Mouse (Mus musculus) midbrain, embryonic 12.5 days (tissue): ENCODE measurements around the gene Msi2. TPM values are rescaled to one million over a fixed set of nuclear protein-coding genes. Genes with fewer than 3 reads are reported as not detected.

Experiments used
- ATAC-seq: fragments of 200-750 bp; cut with Nextera tagmentation; 2 replicates; pipeline ENCODE4 v1.8.0; 2017; ENCODE audit warnings: low read depth, moderate TSS enrichment, moderate library complexity; ENCODE audit not compliant: low FRiP score
- H3K27ac ChIP-seq: fragments of 300-500 bp; sonication (generic); replicated peaks from 2 replicates; pipeline ENCODE4 v1.5.1; 2016; ENCODE audit warnings: mild to moderate bottlenecking
- H3K27me3 ChIP-seq: fragments of 300-500 bp; sonication (generic); 2 replicates; pipeline ENCODE4 v1.6.1; 2016; ENCODE audit warnings: mild to moderate bottlenecking
- H3K36me3 ChIP-seq: fragments of 300-500 bp; sonication (generic); 2 replicates; pipeline ENCODE4 v1.6.1; 2016
- H3K4me1 ChIP-seq: fragments of 300-500 bp; sonication (generic); 2 replicates; pipeline ENCODE4 v1.6.1; 2016
- H3K4me2 ChIP-seq: fragments of 300-500 bp; sonication (generic); replicated peaks from 2 replicates; pipeline ENCODE4 v1.6.1; 2016; ENCODE audit warnings: mild to moderate bottlenecking, moderate library complexity
- H3K4me3 ChIP-seq: fragments of 300-500 bp; sonication (generic); 2 replicates; pipeline ENCODE4 v1.5.1; 2016; ENCODE audit warnings: mild to moderate bottlenecking
- H3K9ac ChIP-seq: fragments of 300-500 bp; sonication (generic); replicated peaks from 2 replicates; pipeline ENCODE4 v1.6.1; 2016; ENCODE audit warnings: mild to moderate bottlenecking, moderate library complexity
- H3K9me3 ChIP-seq: fragments of 300-500 bp; sonication (generic); 2 replicates; pipeline ENCODE4 v1.6.1; 2016; ENCODE audit warnings: mild to moderate bottlenecking
- WGBS: fragments of 180-500 bp; shearing (Covaris S2); methylation state at CpG from one replicate; pipeline ENCODE4 v1.1.7; 2016; 5-methylcytosine and 5-hydroxymethylcytosine counted together
- polyA plus RNA-seq: library from polyadenylated mRNA; unstranded; fragments of >200 nt; fragmentation: Nextera tagmentation; extraction: Ambion mirVana; gene quantifications from 2 replicates; pipeline ENCODE4 v1.2.1, GENCODE M21; 2016

The Msi2 gene
- polyA plus RNA-seq, 1 experiment from 2014 or later, result 47.9 TPM

DNA sequence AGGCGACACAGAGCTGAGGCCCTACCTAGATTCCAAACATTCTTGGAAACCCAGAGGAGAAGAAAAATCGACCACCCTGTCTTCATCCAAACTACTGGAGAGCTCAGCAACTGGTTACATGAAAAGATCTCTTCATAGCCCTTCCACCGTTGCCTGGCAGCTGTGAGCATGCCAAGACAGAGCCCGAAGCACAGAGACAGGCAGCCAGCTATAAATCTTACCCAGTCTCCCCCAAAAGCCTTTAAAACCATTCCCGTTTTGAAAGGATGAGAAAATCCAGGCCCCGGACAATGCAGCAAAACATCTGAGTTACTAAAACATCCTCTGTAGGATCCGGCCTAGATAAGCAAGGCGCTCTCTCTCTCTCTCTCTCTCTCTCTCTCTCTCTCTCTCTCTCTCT lies 124.3 kb downstream of the Msi2 start:
- Histone ChIP-seq H3K27ac (peak overlapping the region; percentile 30; the same call in 1 of the 2 replicates), H3K9ac (no peak overlapping the region), H3K36me3 (peaks cover 9% of the 10 kb centered on the region), H3K4me3 (no peak overlapping the region), H3K4me2 (no peak overlapping the region), H3K4me1 (peaks cover 65% of the 10 kb centered on the region), H3K9me3 (no peaks in the 10 kb centered on the region), H3K27me3 (no peaks in the 10 kb centered on the region)
- WGBS, result 54% methylated on average over 7 of the region's 8 CpGs
- no peak for ATAC-seq

DNA sequence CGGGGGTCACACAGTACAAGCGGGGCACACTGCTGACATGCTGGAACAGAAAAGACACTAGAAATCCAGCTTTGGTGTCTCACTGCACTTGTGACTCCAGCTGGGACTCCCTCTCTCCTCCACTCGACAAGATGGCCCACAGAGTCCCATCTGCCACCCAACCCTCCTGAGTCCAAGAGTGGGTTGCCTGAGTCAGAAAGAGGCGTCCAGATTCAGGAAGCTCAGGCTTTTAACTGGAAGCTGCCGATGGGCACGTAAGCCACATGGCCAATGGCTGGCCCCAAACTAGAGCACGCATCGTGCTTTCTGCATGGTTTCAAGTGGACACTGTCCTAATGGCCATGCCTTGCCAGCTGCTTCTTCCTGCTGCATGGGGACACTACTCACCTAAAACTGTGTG lies 126.2 kb downstream of the Msi2 start:
- H3K27me3 ChIP-seq, result no peaks in the 10 kb centered on the region
- H3K27ac ChIP-seq, result 0 out of 2 replicates have a peak overlapping the region, but pooled peaks have one; percentile 10
- peaks cover 75% of the 10 kb centered on the region for H3K4me1 ChIP-seq
- H3K9me3 ChIP-seq, result no peaks in the 10 kb centered on the region
- no peak overlapping the region for H3K9ac ChIP-seq
- no peak overlapping the region for H3K4me3 ChIP-seq
- peaks cover 16% of the 10 kb centered on the region for H3K36me3 ChIP-seq
- WGBS, result 91% methylated on average over 8 of the region's 8 CpGs
- H3K4me2 ChIP-seq, result no peak overlapping the region
- no peak for ATAC-seq

DNA sequence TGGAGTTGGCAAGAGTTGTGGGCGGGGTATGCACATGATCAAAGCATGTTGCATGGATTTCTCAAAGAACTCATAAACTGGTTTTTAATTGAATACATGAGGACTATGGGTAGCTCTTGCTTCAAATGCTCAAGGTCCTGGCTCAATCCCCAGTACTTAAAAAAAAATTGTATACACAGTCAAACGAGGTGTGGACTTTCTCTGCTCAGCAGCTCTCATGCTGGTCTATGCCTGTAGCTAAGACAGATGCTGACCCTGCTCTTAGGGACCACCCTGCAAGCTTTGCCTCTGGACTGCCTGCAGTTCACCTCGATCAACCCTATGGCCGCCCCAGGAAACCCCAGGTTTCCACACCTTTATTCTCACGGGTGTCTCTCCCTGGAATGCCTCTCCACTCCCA lies 127.7 kb downstream of the Msi2 start:
- 80% methylated on average over 5 of the region's 5 CpGs for WGBS
- no peak for ATAC-seq

DNA sequence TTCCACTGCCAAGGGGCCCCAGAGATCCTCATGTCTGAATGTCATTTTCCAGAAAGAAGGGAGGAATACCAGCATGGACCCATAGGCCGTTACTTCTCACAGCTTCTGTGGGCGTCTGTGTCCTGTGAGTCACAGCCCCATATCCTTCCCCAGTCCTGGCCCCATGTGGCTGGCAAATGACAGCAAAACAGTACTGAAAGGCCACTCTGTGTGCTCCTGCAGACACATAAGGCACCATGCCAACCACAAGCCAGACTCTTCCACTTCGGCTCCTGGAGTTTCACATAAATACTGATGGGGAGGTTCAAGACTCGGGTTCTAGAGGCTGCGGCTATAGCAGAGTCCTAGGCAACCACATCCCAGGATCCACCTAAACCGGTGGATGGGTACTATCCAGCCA lies 128.7 kb downstream of the Msi2 start:
- WGBS, result 85% methylated on average over 6 of the region's 6 CpGs

More for the DNA sequence above, 127.7 kb downstream of the Msi2 start:
- no peak overlapping the region for H3K27ac ChIP-seq
- peaks cover 77% of the 10 kb centered on the region for H3K4me1 ChIP-seq
- no peaks in the 10 kb centered on the region for H3K9me3 ChIP-seq
- H3K36me3 ChIP-seq, result peaks cover 16% of the 10 kb centered on the region
- no peak overlapping the region for H3K4me2 ChIP-seq
- no peak overlapping the region for H3K9ac ChIP-seq
- H3K27me3 ChIP-seq, result no peaks in the 10 kb centered on the region
- H3K4me3 ChIP-seq, result no peak overlapping the region

DNA sequence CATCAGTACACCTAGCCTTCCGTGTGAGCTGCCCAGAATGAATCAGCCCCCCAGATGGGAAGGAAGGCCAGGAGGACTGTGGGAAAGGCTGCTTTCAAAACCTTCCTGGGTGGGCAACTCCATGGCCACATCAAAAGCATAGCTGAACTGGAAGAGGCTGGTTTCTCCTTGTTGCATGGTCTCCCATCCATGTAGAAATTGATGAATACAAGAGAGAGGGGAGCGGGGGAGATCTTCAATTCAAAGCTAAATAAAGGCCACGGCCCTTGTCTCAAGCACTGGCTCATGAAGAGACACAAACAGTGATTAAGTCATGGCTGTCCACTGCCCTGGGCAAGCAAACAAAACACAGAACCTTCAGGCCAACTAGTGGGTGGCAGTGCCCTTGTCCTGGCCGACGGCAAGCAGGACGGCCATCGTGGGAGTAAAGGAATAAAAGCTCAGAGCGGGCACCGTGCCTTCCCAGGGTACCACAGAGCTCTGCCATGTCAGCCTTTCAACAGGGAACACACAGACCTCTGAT lies 129.6 kb downstream of the Msi2 start:
- WGBS, result 39% methylated on average over 9 of the region's 9 CpGs
- H3K9ac ChIP-seq, result 0 out of 2 replicates have a peak overlapping the region, but pooled peaks have one; percentile 24
- no peaks in the 10 kb centered on the region for H3K9me3 ChIP-seq
- no peak overlapping the region for H3K4me2 ChIP-seq
- no peak overlapping the region for H3K4me3 ChIP-seq
- peaks cover 80% of the 10 kb centered on the region for H3K4me1 ChIP-seq
- H3K27ac ChIP-seq, result peak overlapping the region; percentile 95
- H3K36me3 ChIP-seq, result peaks cover 16% of the 10 kb centered on the region
- no peaks in the 10 kb centered on the region for H3K27me3 ChIP-seq
- ATAC-seq, result no peak

More for the DNA sequence above, 128.7 kb downstream of the Msi2 start:
- Histone ChIP-seq H3K9me3 (no peaks in the 10 kb centered on the region), H3K4me1 (peaks cover 77% of the 10 kb centered on the region), H3K4me2 (no peak overlapping the region), H3K36me3 (peaks cover 16% of the 10 kb centered on the region), H3K9ac (no peak overlapping the region), H3K27ac (peak overlapping the region; percentile 95), H3K27me3 (no peaks in the 10 kb centered on the region), H3K4me3 (no peak overlapping the region)
- no peak for ATAC-seq

DNA sequence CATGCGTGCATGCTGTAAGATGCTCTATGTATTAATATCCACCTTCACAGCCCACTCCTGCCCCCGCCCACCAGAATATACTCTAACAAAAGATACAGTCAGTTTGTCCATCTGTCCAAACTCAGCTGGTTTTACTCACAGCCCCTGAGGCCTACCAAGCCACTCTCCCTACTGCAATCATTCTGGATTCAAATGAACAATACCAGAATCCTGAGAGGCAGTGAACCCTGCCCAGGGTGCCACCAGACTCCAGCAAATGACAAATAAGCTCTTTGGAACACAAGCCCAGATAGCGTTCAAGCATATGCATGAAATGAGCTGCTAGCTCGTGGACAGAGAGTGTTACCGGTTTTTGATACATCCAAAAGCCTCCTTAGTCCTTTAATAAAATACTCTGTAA lies 130.6 kb downstream of the Msi2 start:
- Histone ChIP-seq H3K27ac (peak overlapping the region; percentile 95), H3K9me3 (no peaks in the 10 kb centered on the region), H3K9ac (0 out of 2 replicates have a peak overlapping the region, but pooled peaks have one; percentile 24), H3K4me2 (no peak overlapping the region), H3K4me1 (peaks cover 90% of the 10 kb centered on the region), H3K27me3 (no peaks in the 10 kb centered on the region), H3K36me3 (peaks cover 16% of the 10 kb centered on the region), H3K4me3 (no peak overlapping the region)
- no peak for ATAC-seq
- 45% methylated on average over 5 of the region's 5 CpGs for WGBS

DNA sequence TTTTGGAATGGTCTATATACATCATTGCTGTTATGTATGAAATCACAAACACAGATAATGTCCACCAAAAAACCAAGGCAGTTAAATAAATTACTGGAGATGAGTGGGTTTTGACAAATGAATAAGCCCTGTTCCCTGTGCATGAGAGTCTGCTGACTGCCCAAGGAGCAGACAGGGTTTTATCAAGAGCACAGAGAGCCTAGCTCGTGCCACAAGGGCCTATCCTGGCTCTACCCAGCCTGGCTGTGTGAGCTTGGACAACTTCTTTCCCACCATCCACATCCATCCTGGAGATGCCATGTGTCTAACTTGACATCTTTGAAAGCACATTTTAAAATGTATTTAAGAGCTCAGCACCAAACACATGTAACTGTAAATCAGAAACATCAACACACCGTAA lies 132.4 kb downstream of the Msi2 start:
- Histone ChIP-seq H3K9ac (peak overlapping the region; percentile 34; the same call in 1 of the 2 replicates), H3K4me2 (peak overlapping the region; percentile 44), H3K27me3 (no peaks in the 10 kb centered on the region), H3K4me3 (0 out of 2 replicates have a peak overlapping the region, but pooled peaks have one; percentile 12), H3K9me3 (no peaks in the 10 kb centered on the region), H3K27ac (peak overlapping the region; percentile 95), H3K4me1 (peaks cover 98% of the 10 kb centered on the region), H3K36me3 (peaks cover 16% of the 10 kb centered on the region)
- WGBS, result 44% methylated on average over 2 of the region's 2 CpGs
- ATAC-seq, result no peak

DNA sequence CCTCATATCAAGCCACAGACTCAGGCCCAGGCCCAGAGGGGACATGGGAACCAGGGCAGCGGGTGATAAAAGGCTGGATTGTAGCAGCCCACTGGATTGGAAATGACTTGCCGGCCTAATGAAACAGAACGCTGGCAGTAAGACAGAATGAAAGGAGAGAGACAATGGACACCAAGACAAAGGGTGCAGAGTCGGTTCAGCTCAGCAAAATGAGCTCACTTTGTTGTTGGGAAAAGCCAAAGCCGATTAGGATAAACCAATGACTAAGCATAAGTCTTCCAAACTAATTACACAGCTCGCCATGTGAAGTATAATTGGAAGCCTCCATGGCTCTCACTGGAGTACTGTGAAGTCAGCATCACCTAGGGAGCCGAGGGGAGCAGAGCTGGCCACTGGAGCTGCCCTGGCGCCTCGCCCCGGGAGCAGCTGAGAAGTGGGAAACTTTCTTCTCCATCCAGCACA lies 133.1 kb downstream of the Msi2 start:
- WGBS, result 4% methylated on average over 10 of the region's 10 CpGs
- peak; percentile 74 for ATAC-seq

DNA sequence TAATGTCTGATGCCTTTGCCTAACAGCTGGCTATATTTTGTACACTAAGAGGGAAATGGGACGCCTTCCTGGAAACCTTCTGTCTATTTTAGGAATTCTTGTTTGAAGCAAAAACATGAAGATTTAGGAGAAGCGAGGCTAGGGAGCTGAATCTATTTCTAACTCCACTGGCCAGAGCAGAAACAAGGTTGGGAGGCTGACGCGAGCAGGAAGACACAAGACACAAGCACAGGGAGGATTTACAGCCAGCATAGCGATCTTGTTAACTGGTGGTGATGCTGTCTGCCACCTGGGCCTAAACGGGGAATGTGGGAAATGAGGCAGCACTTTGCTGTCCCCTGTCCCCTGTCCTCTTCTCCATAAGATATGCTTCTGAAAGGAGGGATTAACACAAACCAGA lies 134.4 kb downstream of the Msi2 start:
- Histone ChIP-seq H3K9ac (peak overlapping the region; percentile 51), H3K4me1 (peaks cover 96% of the 10 kb centered on the region), H3K9me3 (no peaks in the 10 kb centered on the region), H3K4me2 (peak overlapping the region; percentile 44), H3K4me3 (no peak overlapping the region), H3K36me3 (peaks cover 6% of the 10 kb centered on the region; the same call in 1 of the 2 replicates), H3K27ac (peak overlapping the region; percentile 95), H3K27me3 (no peaks in the 10 kb centered on the region)
- WGBS, result 3% methylated on average over 6 of the region's 6 CpGs
- no peak for ATAC-seq

More for the DNA sequence above, 133.1 kb downstream of the Msi2 start:
- Histone ChIP-seq H3K27me3 (no peaks in the 10 kb centered on the region), H3K9ac (peak overlapping the region; percentile 51; the same call in 1 of the 2 replicates), H3K36me3 (peaks cover 16% of the 10 kb centered on the region), H3K9me3 (no peaks in the 10 kb centered on the region), H3K27ac (peak overlapping the region; percentile 95), H3K4me1 (peaks cover 97% of the 10 kb centered on the region), H3K4me2 (peak overlapping the region; percentile 44), H3K4me3 (peak overlapping the region; percentile 12; the same call in 1 of the 2 replicates)

DNA sequence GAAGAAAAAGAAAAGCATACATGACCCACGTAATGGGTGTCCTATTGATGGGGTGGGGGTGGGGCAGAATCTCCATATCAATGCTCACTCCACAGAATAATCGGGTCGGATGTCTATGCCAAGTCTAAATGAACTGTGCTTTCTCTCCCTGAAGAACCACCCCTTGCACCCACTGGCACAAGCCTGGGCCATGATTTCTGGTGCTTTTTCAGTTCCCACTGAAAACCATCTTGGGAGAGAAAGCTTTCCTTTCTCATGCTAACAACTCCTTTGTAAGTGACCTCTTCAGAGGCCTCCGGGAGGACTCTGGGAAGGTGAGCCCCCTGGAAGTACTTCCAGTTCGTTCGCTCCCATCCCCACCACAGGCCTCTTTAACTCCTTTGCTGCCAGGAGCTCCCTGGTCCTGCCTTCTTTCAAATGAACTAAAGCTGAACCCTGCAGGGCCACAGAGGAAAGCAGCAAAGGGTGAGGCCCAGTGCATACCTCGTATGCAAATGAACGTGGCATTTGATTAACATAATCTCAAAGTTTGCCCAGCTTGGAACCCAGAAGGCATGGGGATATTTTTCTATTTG lies 135.0 kb downstream of the Msi2 start:
- H3K36me3 ChIP-seq, result peaks cover under 1% of the 10 kb centered on the region; the same call in 1 of the 2 replicates
- WGBS, result 2% methylated on average over 8 of the region's 8 CpGs
- H3K9ac ChIP-seq, result peak overlapping the region; percentile 50; the same call in 1 of the 2 replicates
- H3K4me1 ChIP-seq, result peaks cover 96% of the 10 kb centered on the region
- H3K9me3 ChIP-seq, result no peaks in the 10 kb centered on the region
- peak overlapping the region; percentile 95 for H3K27ac ChIP-seq
- peak; percentile 78 for ATAC-seq
- no peak overlapping the region for H3K4me3 ChIP-seq
- no peaks in the 10 kb centered on the region for H3K27me3 ChIP-seq
- H3K4me2 ChIP-seq, result peak overlapping the region; percentile 44

DNA sequence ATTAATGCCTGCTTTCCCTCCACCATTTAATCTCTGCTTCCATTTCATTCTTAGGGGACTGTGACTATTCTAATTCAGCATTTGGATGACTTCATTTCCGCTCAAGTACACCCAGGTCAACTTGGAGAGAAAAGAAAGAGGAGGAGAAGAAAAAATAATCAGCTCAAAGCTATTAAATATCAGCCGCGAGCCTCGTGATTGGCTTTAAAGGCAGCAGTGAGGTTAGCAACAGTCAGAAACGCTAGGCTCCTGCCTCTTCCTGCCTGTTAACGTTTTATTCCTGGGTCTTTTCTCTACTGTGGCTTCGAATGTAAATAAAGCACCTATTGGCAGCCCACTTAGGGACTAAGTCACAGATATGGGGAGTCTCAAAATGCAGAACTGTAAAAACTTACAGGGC lies 135.5 kb downstream of the Msi2 start:
- Histone ChIP-seq H3K4me3 (no peak overlapping the region), H3K9me3 (no peaks in the 10 kb centered on the region), H3K4me2 (peak overlapping the region; percentile 44), H3K36me3 (no peaks in the 10 kb centered on the region), H3K27me3 (no peaks in the 10 kb centered on the region), H3K4me1 (peaks cover 96% of the 10 kb centered on the region), H3K9ac (peak overlapping the region; percentile 50; the same call in 1 of the 2 replicates), H3K27ac (peak overlapping the region; percentile 95)
- no peak; the same call in 1 of the 2 replicates for ATAC-seq
- under 1% methylated on average over 7 of the region's 7 CpGs for WGBS

DNA sequence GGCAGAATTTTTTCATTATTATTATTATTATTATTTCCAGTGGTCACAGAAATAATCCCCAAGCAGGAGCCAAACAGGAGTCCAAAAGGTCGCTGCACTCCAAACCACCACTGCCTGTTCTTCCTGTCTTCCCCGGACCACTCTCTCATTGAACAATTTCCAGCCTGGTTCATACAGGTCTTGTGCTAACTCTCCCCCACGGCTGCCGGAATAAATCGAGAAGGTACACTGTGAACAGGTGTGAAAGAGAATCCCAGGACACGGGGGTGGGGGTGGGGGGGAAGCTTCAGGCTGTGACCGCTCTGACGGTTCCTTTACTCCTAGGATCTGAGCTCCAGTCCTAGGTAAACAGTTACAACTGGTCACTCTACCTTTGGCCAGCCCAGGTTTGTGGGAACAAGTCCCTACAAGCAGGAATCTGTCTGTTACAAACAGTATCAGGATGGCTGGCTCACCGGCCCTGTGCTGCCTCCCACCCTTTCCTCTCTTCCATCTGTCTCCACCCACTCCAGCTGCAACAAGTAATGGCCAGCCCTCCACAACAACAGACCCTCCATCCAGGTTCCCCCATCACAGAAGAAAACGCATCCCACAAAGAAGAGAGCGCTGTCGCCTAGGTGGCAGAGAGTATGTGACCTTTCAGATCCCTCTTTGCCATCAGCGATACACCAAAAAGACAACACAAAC lies 136.1 kb downstream of the Msi2 start:
- peak overlapping the region; percentile 95 for H3K27ac ChIP-seq
- no peak overlapping the region for H3K4me3 ChIP-seq
- H3K4me1 ChIP-seq, result peaks cover 96% of the 10 kb centered on the region
- H3K27me3 ChIP-seq, result no peaks in the 10 kb centered on the region
- ATAC-seq, result no peak
- WGBS, result 9% methylated on average over 13 of the region's 13 CpGs
- no peaks in the 10 kb centered on the region for H3K36me3 ChIP-seq
- H3K9me3 ChIP-seq, result no peaks in the 10 kb centered on the region
- H3K4me2 ChIP-seq, result peak overlapping the region; percentile 44
- H3K9ac ChIP-seq, result peak overlapping the region; percentile 50
